Mouse (Mus musculus) heart, embryonic 11.5 days (tissue): ENCODE measurements around the gene Pax7. TPM values are rescaled to one million over a fixed set of nuclear protein-coding genes. Genes with fewer than 3 reads are reported as not detected.

Experiments used
- ATAC-seq: fragments of 200-750 bp; cut with Nextera tagmentation; replicated peaks from 2 replicates; pipeline ENCODE4 v1.8.0; 2017; ENCODE audit warnings: moderate library complexity; ENCODE audit not compliant: insufficient number of reproducible peaks, low FRiP score, low TSS enrichment
- H3K27ac ChIP-seq: fragments of 300-500 bp; sonication (generic); 2 replicates; pipeline ENCODE4 v1.5.1; 2014; ENCODE audit warnings: mild to moderate bottlenecking, low read depth, low read length
- H3K27me3 ChIP-seq: fragments of 300-500 bp; sonication (generic); 2 replicates; pipeline ENCODE4 v1.6.1; 2014; ENCODE audit warnings: mild to moderate bottlenecking, low read length, mixed read lengths; ENCODE audit not compliant: control insufficient read depth, insufficient read depth
- H3K36me3 ChIP-seq: fragments of 300-500 bp; sonication (generic); 2 replicates; pipeline ENCODE4 v1.6.1; 2014; ENCODE audit warnings: mild to moderate bottlenecking, low read length, moderate library complexity, mixed read lengths; ENCODE audit not compliant: control insufficient read depth, insufficient read depth
- H3K4me1 ChIP-seq: fragments of 300-500 bp; sonication (generic); 2 replicates; pipeline ENCODE4 v1.6.1; 2014; ENCODE audit warnings: low read length; ENCODE audit not compliant: control insufficient read depth, insufficient read depth
- H3K4me2 ChIP-seq: fragments of 300-500 bp; sonication (generic); 2 replicates; pipeline ENCODE4 v1.6.1; 2014; ENCODE audit warnings: mild to moderate bottlenecking, moderate library complexity
- H3K4me3 ChIP-seq: fragments of 300-500 bp; sonication (generic); 2 replicates; pipeline ENCODE4 v1.5.1; 2014; ENCODE audit warnings: low read depth, low read length
- H3K9ac ChIP-seq: fragments of 300-500 bp; sonication (generic); 2 replicates; pipeline ENCODE4 v1.6.1; 2014; ENCODE audit warnings: mild to moderate bottlenecking, low read depth, low read length, moderate library complexity
- H3K9me3 ChIP-seq: fragments of 300-500 bp; sonication (generic); replicated peaks from 2 replicates; pipeline ENCODE4 v1.6.1; 2016; ENCODE audit warnings: low read length; ENCODE audit not compliant: control insufficient read depth
- WGBS: fragments of 180-500 bp; shearing (Covaris S2); extraction: QIAGEN DNeasy Blood & Tissue Kit; methylation state at CpG from one replicate; pipeline ENCODE4 v1.1.7; 2014; ENCODE audit not compliant: insufficient replicate concordance; 5-methylcytosine and 5-hydroxymethylcytosine counted together
- polyA plus RNA-seq: library from polyadenylated mRNA; unstranded; fragments of >200 nt; fragmentation: Nextera tagmentation; extraction: Ambion mirVana; gene quantifications from 2 replicates; pipeline ENCODE4 v1.2.1, GENCODE M21; 2014

The Pax7 gene
- polyA plus RNA-seq, 1 experiment from 2014 or later = 0.04 TPM

- no peaks in the 10 kb centered on the region for H3K36me3 ChIP-seq
- 10% methylated on average over 7 of the region's 7 CpGs for WGBS
Observed at GRCm38 (mm10) chr4:139809381-139809820, 23.9 kb downstream of the Pax7 start.

GRCm38 (mm10) chr4:139807820-139808219, 25.5 kb downstream of the Pax7 start:
- H3K4me2 ChIP-seq = no peak overlapping the region
- no peaks in the 10 kb centered on the region for H3K36me3 ChIP-seq
- H3K9ac ChIP-seq = no peak overlapping the region
- peaks cover 15% of the 10 kb centered on the region for H3K4me1 ChIP-seq
- peaks cover 88% of the 10 kb centered on the region for H3K27me3 ChIP-seq
- ATAC-seq = no peak
- WGBS = 24% methylated on average over 10 of the region's 10 CpGs
- H3K9me3 ChIP-seq = no peaks in the 10 kb centered on the region
- no peak overlapping the region for H3K4me3 ChIP-seq
- no peak overlapping the region for H3K27ac ChIP-seq

More at GRCm38 (mm10) chr4:139809381-139809820, 23.9 kb downstream of the Pax7 start:
- Histone ChIP-seq H3K27me3 (peaks cover 95% of the 10 kb centered on the region), H3K9ac (no peak overlapping the region), H3K4me3 (no peak overlapping the region), H3K4me2 (no peak overlapping the region), H3K9me3 (no peaks in the 10 kb centered on the region), H3K27ac (no peak overlapping the region), H3K4me1 (peaks cover 15% of the 10 kb centered on the region)
- no peak for ATAC-seq

GRCm38 (mm10) chr4:139807191-139807808, 26.0 kb downstream of the Pax7 start:
- no peaks in the 10 kb centered on the region for H3K36me3 ChIP-seq
- H3K9me3 ChIP-seq = no peaks in the 10 kb centered on the region
- no peak for ATAC-seq
- no peak overlapping the region for H3K4me3 ChIP-seq
- 11% methylated on average over 14 of the region's 14 CpGs for WGBS
- no peak overlapping the region for H3K9ac ChIP-seq
- H3K4me2 ChIP-seq = no peak overlapping the region
- H3K27me3 ChIP-seq = peaks cover 87% of the 10 kb centered on the region
- peaks cover 15% of the 10 kb centered on the region for H3K4me1 ChIP-seq
- no peak overlapping the region for H3K27ac ChIP-seq

- no peak for ATAC-seq
- H3K9ac ChIP-seq = no peak overlapping the region
- no peaks in the 10 kb centered on the region for H3K9me3 ChIP-seq
- H3K27me3 ChIP-seq = peaks cover 87% of the 10 kb centered on the region
- H3K4me3 ChIP-seq = no peak overlapping the region
- WGBS = 72% methylated on average over 8 of the region's 8 CpGs
- H3K4me2 ChIP-seq = no peak overlapping the region
- peaks cover 12% of the 10 kb centered on the region for H3K4me1 ChIP-seq
- no peaks in the 10 kb centered on the region for H3K36me3 ChIP-seq
- H3K27ac ChIP-seq = no peak overlapping the region
Observed at GRCm38 (mm10) chr4:139804896-139805295, 28.4 kb downstream of the Pax7 start.

- Histone ChIP-seq H3K4me1 (peaks cover 8% of the 10 kb centered on the region; the same call in 1 of the 2 replicates), H3K4me3 (no peak overlapping the region), H3K36me3 (no peaks in the 10 kb centered on the region), H3K27me3 (peaks cover 86% of the 10 kb centered on the region), H3K27ac (no peak overlapping the region), H3K4me2 (no peak overlapping the region), H3K9me3 (no peaks in the 10 kb centered on the region), H3K9ac (no peak overlapping the region)
- 40% methylated on average over 2 of the region's 2 CpGs for whole genome bisulfite sequencing
- ATAC-seq = no peak
Observed at GRCm38 (mm10) chr4:139803981-139804380, 29.3 kb downstream of the Pax7 start.

GRCm38 (mm10) chr4:139799436-139800100, 33.8 kb downstream of the Pax7 start:
- Histone ChIP-seq H3K4me1 (no peaks in the 10 kb centered on the region), H3K27me3 (peaks cover 84% of the 10 kb centered on the region), H3K36me3 (no peaks in the 10 kb centered on the region), H3K4me3 (no peak overlapping the region), H3K4me2 (no peak overlapping the region), H3K9ac (no peak overlapping the region), H3K9me3 (no peaks in the 10 kb centered on the region), H3K27ac (no peak overlapping the region)
- no peak for ATAC-seq
- WGBS = 65% methylated on average over 9 of the region's 10 CpGs

- ATAC-seq = no peak
- Histone ChIP-seq H3K27me3 (peaks cover 88% of the 10 kb centered on the region), H3K4me2 (no peak overlapping the region), H3K4me1 (no peaks in the 10 kb centered on the region), H3K9me3 (no peaks in the 10 kb centered on the region), H3K9ac (no peak overlapping the region), H3K27ac (no peak overlapping the region), H3K36me3 (no peaks in the 10 kb centered on the region), H3K4me3 (no peak overlapping the region)
- 31% methylated on average over 4 of the region's 4 CpGs for WGBS
Observed at GRCm38 (mm10) chr4:139797344-139797743, 36.0 kb downstream of the Pax7 start.

- H3K4me1 ChIP-seq = no peaks in the 10 kb centered on the region
- peaks cover 85% of the 10 kb centered on the region for H3K27me3 ChIP-seq
- no peaks in the 10 kb centered on the region for H3K9me3 ChIP-seq
- H3K9ac ChIP-seq = no peak overlapping the region
- WGBS = 29% methylated on average over 9 of the region's 9 CpGs
- H3K36me3 ChIP-seq = no peaks in the 10 kb centered on the region
- no peak overlapping the region for H3K4me3 ChIP-seq
- no peak for ATAC-seq
- H3K27ac ChIP-seq = no peak overlapping the region
- H3K4me2 ChIP-seq = no peak overlapping the region
Observed at GRCm38 (mm10) chr4:139796115-139796514, 37.2 kb downstream of the Pax7 start.

- Histone ChIP-seq H3K4me1 (no peaks in the 10 kb centered on the region), H3K27ac (no peak overlapping the region), H3K4me2 (no peak overlapping the region), H3K4me3 (no peak overlapping the region), H3K27me3 (peaks cover 77% of the 10 kb centered on the region), H3K9me3 (no peaks in the 10 kb centered on the region), H3K36me3 (no peaks in the 10 kb centered on the region), H3K9ac (no peak overlapping the region)
- ATAC-seq = no peak
- WGBS = 49% methylated on average over 8 of the region's 8 CpGs
Observed at GRCm38 (mm10) chr4:139791168-139791567, 42.2 kb downstream of the Pax7 start.
